Mouse (Mus musculus): ENCODE measurements at regions not wholly inside any gene's neighbourhood (a gene's known extent, or its start where the extent isn't known, plus 50 kb on each side); places are given as distances from the start of the nearest gene placed in this dataset.

- no peak for DNase-seq
Observed at GRCm38 (mm10) chr7:129987713-129988112, 396.1 kb downstream of the Wdr11 start.

DNA sequence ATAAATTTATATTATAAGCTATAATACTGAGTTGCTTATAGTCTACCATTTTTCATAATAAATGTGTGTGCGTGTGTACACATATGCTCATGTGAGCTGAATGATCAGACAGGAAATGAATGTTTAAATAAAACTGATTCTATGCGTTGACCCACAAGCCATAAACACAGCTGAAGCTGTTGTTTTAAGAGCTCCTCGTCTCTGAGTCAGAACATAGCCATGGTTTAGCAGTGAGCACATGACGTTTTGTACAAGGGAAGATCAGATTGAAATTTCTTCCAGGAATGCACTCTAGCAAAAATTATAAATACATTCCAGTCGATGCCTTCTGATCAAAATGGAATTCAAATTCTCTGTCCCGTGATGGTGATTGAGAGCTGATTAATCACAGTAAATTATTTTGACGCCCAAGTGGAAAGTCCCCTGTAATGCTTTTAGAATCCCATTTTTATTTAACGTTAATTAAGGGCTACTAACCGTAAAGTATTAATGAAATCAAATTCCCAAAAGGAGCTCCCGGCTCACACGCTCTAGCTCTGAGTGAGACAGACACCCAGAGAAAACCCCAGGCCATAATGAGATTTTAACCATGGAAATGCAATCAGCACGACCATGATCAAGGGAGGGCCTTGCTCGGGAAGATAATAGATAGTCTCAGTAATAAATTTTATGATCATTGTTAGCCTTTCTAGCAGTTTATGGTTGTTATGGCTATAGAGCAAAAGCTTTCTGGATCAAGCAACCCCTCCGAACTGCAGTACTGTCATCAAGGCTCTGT lies 402.0 kb downstream of the Wdr11 start:
- DNase-seq = no peak

GRCm38 (mm10) chr7:129995529-129995928 lies 403.9 kb downstream of the Wdr11 start:
- no peak for DNase-seq

GRCm38 (mm10) chr7:130001064-130001463 lies 409.4 kb downstream of the Wdr11 start:
- DNase-seq = no peak

GRCm38 (mm10) chr7:130002002-130002401 lies 410.3 kb downstream of the Wdr11 start:
- no peak for DNase-seq

DNA sequence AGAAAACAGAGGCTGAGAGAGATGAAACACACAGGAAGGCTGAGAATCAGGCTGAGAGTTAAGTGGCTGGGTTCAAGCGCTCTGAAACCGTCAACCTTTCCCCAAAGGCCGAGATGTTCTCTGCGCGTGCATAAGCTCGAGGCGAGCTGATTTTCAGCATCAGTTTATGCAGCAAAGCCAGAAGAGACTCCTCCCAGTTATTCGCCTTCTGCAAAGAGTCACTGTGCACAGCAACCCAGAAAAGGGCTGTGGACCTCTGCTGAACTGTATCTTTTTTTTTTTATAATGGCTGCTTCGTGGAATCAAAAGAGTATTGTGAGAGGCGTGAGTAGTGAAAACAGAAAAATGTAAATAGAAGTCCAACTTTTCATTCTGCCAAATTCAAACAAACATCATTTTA lies 413.7 kb downstream of the Wdr11 start:
- DNase-seq = no peak

DNA sequence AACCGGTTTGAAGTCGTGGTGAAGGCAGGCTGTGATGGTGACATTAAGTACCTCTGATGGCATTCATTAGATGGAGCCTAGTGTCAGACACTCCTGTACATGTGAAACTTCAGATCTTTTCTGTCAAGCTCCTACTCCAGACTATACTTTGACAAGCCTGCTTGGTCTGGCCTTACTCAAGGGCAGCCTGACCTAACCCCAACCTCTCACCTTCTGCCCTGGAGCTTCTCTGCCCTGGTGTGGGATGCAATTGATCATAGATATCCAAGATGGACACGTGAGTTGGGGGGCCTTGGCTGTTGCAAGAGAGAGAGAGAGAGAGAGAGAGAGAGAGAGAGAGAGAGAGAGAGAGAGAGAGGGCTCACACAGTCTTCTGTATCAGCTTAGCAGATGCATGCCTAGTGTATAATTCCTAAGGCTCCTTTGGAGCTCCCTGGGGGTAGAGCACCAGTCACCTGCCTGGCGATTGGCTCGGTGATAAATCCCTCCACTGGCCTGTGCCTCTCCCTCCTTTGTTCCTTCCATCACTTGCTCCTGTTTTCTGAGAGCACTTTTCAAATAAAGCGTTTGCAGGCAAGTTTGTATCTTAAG lies 416.4 kb downstream of the Wdr11 start:
- DNase-seq = no peak

GRCm38 (mm10) chr7:130008591-130009418 lies 417.1 kb downstream of the Wdr11 start:
- DNase-seq = no peak

- DNase-seq = no peak
Observed at GRCm38 (mm10) chr7:130012067-130012466, 420.4 kb downstream of the Wdr11 start.

DNA sequence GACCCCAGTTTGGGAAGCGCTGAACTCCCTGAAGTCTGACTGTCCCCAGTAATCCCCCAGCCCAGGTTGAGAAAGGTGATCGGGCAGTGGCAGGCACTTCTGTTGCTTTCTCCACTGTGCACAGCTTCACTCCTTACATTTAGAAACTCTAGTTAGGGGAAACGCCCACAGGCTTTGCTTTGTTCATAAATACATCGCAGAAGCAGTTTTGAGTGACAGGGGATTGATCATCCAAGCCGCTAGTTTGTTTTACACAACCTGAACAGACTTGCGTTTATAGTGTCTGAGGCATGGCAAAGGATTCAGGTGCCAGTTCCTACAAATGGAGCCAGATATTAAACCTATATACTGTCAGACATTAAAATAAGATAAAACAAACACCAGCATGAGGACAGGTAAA lies 421.4 kb downstream of the Wdr11 start:
- DNase-seq = no peak

GRCm38 (mm10) chr7:130014609-130015008 lies 422.9 kb downstream of the Wdr11 start:
- DNase-seq = no peak

- DNase-seq = no peak
Observed at GRCm38 (mm10) chr7:130015375-130016014, 423.8 kb downstream of the Wdr11 start.

DNA sequence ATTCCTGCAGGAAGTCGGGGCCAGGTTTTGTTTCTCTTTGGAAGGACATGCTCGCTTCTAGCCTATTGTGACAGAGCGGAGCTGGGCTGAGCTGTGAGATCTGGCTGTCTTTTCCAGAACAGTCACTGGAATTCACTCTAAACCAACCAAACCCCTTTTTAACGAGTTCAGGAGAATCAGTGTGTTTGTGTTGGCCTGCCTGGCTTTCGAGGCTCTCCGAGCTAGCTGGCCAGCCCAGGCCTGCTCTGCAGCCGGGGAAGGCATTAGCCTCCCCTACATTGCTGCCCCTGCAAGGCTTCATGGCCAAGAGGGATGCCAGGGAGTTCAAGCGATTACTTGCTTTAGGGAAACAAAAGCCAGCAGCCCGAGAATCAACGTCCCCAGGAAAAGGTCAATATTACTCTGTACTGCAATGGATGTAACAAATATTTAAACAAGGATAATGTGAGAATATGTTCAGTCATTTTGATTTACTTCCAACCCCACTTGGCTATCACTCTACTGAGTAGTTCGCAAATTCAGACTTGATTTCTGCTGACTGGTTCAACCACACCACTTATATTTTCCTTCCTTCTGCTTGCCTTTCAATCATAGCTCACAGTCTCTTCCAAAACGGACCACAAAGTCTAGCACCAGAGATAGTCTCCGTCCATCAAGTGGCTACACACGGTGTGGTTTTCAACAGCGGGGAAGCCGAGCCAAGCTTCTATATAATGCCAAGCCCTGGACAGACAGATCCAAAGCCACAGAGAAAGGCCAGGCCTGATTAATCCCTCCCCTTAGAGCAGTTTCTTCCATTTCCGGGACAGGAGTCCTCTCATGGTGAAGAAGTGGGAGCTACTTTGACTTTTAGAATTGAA lies 424.6 kb downstream of the Wdr11 start:
- DNase-seq = no peak

GRCm38 (mm10) chr7:130018891-130019290 lies 427.2 kb downstream of the Wdr11 start:
- no peak for DNase-seq

GRCm38 (mm10) chr7:130028945-130029344 lies 437.3 kb downstream of the Wdr11 start:
- DNase-seq = no peak

DNA sequence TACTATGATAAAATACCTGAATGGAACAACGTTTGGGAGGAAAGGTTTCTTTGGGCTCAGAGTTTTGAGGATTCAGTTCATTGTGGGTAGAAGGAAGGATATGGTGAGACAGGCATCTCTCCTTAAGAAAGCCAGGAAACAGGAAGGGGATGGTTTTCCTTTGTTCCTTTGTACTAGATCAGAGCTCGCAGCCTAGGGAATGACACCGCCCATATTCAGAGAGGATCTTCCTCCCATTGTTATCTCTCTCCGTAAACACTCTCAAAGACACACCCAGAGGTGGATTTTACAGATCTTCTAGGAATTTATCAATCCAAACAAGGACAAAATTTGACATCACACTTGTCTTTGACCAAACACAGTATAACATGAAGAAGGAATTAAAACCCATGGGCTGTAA lies 439.0 kb downstream of the Wdr11 start:
- no peak for DNase-seq

DNA sequence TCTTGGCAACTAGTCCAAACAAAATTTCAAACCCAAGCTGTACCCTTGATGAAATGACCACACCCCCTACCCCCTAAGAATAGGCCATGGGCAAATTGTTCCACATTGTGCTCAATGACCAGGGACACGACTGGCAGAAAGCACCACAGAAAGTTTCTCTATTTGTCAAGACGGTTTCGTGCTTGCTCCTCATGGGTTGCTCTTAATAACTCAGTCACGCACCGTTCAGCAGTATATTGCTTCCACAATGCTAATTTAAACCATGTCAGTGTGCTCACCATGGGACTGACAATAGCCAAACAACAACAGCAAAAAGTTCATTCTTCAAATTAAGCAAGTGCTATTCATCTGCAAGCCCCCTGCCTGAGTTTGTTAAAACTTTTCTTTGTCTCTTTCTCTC lies 444.6 kb downstream of the Wdr11 start:
- DNase-seq = no peak

- DNase-seq = no peak
Observed at GRCm38 (mm10) chr7:130036845-130037572, 445.3 kb downstream of the Wdr11 start.

- no peak for DNase-seq
Observed at GRCm38 (mm10) chr7:130037573-130037925, 445.9 kb downstream of the Wdr11 start.

- DNase-seq = no peak
Observed at GRCm38 (mm10) chr7:130040596-130040995, 448.9 kb downstream of the Wdr11 start.

GRCm38 (mm10) chr7:130041402-130041965 lies 449.8 kb downstream of the Wdr11 start:
- DNase-seq = no peak

Data from kidney, adult 11 months (tissue).